Mouse (Mus musculus) testis, adult 2 months (tissue): ENCODE measurements around the gene E2f2.
A peak's percentile ranks its signal among the peaks of the same experiment; 100 is the strongest.

Experiments used
- CTCF ChIP-seq: fragments of 200-500 bp; IDR thresholded peaks from 2 replicates; pipeline ENCODE4 v1.5.1; 2012; ENCODE audit warnings: low read depth, mild to moderate bottlenecking, inconsistent platforms, low read length, moderate library complexity; ENCODE audit not compliant: control insufficient read depth, insufficient read depth, insufficient replicate concordance
- POLR2A ChIP-seq: fragments of 200-500 bp; IDR thresholded peaks from 2 replicates; pipeline ENCODE4 v1.6.1; 2012; ENCODE audit warnings: low read depth, mild to moderate bottlenecking, inconsistent platforms, low read length, moderate library complexity; ENCODE audit not compliant: control insufficient read depth

DNA sequence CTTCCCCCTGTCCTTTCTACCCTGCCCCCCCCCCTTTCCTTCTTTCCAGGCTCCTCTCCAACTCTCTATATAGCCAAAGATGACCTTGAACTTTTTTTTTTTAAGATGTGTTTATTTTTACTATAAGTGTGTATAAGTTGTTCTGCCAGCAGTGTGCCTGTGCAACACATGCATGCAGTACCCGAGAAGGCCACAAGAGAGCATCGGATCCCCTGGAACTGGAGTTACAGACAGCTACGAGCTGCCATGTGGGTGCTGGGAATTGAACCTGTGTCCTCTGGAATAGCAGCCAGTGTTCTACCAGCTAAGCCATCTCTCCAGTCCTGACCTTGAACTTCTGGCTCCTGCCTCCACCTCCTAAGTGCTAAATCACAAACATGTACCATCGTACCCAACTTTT lies 19.4 kb upstream of the E2f2 start:
- TF ChIP-seq POLR2A (no peak), CTCF (peak; percentile 57; the same call in 1 of the 2 replicates)
